Mouse (Mus musculus) mature B cell (primary cell): Measurements from ENCODE around the gene Tmem104.

Source experiments
- in situ Hi-C: fragments of 300-500 bp; cut with MboI; formaldehyde crosslinking; loops from 2 replicates; pipeline ENCODE4 v1.14.3; 2019

Gene Tmem104

DNA sequence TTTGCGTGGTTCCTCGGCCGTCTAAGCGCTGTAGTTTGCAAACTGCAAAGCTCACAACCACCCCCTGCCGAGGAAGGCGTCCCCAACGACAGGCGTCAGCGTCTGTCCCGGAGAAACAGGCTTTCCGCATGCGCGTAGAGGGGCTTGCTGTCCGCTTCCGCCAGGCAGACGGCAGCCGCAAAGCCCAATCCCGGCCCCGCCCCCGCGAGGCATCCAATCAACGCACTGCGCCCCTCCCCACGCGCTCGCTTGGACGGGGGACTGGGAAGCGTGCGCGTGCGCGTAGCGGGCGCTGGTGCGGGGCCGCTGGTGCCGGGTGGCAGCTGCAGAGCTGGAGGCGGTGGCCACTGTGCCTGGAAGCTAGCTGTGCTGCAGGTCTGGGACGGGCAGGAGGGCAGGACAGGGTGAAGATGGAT is at the start of gene Tmem104:
Gene Tmem104, plus strand, starts transcription at position 264 of the 416 bp plus-strand sequence.
- in situ Hi-C loops = no loop called here

DNA sequence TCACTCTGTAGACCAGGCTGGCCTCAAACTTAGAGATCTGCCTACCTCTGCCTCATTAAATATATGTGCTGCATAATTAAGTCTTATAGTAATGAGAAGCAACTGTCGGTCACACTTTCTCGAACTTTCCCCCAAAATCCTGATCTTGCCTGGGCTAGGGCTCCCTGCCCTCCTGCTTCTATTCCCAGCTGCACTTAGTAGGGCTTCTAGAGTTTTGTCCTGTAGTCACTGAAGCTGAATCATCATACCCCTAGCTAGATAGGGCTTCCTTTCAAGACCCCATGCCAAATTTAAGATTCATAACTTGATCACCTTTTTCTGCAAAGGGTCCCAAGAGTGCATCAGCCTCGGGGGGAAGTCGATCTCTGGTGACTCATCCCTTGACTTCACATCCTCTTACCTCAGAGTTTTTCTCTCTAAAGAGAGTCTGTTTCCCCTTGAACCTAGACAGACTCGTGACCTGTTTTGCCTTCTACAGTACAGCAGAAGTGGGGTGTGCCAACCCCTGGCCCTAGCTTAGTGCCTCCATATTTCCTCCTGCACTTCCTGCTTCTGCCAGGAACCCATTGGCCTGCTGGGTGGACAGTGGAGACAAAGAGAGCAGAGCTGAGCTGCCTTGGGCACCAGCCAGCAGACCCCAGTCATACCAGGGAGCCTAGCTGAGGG is 48.6 kb upstream of the Tmem104 start:
- in situ Hi-C loops = no loop called here

- in situ Hi-C loops = no loop called here
Observed at GRCm38 (mm10) chr11:115141970-115142369, 45.3 kb upstream of the Tmem104 start.

DNA sequence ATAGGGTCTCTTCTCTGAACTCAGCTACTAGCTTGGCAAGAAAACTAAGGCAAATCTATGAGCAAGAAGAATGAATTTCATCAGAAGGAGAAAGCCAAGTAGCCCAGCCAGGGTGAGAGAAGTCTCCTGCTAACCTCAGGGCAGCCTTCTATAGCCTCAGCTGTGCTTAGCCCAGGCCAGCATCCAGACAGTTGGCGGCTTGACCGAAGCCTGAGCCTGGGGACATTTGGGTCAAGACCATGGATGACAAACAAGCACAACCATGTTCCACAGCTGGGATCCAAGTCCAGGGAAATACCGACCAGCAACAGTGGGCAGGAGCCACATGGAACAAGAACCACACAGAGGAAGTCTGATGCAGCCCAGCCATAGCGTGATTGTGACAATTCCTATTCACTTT is 39.5 kb upstream of the Tmem104 start:
- in situ Hi-C loops = no loop called here

DNA sequence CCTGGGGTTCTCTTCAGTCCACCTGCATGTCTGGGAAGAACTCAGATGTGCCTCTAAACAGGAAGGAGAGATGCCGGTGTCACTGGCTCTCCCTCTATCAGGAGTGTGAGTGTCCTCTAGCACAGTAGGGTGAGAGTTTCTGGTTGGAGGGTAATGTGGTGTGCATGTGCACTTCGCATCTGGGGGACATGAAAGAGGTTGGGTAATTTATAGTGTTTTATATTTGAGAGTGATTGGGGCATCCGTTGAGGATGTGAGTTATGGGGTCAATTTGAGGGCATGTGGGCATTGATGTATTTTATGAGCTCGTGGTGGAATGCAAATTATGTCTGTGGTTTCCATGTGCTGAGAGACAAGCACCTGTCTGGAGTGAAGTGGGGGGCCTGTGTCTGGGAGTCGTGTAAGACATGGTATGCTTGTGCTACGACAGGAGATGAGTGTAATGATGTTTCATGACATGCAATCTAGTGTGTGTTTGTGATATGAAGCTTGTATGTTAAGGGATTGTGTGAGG is 36.5 kb upstream of the Tmem104 start:
- in situ Hi-C loops = no loop called here

DNA sequence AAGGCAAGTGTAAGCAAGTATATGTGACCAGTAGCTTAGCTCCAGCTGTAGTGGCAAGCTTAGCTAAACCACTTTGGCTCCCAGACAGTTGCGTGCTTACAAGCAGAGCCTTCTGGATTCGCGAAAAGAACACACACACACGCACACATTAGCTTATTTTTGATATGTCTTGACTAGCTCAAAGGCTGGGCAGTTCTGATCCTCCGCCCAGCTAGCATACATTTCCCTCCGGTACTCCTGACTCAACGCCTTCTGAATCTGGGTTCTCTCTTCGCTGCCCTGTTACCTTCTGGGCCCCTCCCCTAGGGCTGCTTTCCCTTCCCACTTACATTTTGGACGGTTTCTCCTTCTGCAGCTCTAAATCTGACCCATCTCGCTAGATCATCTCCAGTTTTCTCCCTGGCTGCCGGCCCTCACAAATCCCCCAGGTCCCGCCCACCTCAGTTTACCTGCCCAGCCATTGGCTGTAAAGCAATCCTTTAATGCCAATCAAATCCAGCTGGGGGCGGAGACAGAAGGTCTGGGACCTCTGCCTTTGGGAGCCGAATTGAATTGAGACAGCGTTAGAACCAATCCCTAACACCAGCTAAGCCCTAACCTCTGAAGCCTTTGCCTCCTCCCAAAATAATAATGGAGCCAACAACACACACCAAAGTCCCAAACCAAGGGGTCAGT is 35.4 kb upstream of the Tmem104 start:
- in situ Hi-C loops = no loop called here

- in situ Hi-C loops = no loop called here
Observed at GRCm38 (mm10) chr11:115153088-115153487, 34.2 kb upstream of the Tmem104 start.

- in situ Hi-C loops = no loop called here
Observed at GRCm38 (mm10) chr11:115153699-115154292, 33.5 kb upstream of the Tmem104 start.

GRCm38 (mm10) chr11:115155053-115155634 is 32.1 kb upstream of the Tmem104 start:
- in situ Hi-C loops = loop anchor here (5.0 kb wide), 1 partner anchor 73 kb away; no protein-coding TSS in a partner anchor

DNA sequence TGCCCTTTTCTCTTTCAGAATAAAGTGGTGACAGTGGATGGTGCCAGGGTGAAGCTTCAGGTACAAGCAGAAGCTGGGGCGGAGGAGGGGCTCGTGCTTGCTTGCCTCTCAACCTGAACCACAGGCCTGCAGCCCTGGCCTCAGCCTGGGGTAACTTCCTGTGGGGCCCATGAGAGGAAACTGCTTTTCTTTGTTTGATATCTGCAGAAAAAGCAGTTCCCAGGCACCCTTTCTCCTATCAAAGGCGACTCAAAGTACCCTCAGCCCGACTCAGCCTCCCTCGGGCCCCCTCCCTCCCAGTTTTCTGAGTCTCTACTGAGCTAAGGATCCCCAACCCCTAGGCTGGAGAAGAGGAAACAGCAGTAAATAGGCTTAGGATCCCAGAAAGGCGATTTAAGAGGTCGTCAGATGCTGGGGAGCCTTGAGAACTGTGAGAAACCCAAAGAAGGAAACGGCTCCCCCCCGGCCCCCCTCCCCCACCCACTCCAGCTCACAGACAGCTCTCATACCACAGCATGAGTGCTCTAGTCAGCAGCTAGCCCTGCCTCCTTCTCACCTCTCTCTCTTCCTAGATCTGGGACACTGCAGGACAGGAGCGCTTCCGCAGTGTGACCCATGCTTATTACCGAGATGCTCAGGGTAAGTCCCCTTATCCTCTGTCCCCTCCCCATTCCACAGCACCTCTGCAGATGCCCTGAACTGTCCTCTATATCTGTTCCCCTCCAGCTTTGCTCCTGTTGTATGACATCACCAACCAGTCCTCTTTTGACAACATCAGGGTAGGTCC is 29.2 kb upstream of the Tmem104 start:
- in situ Hi-C loops = loop anchor here (5.0 kb wide), 1 partner anchor 76 kb away; no protein-coding TSS in a partner anchor

- in situ Hi-C loops = no loop called here
Observed at GRCm38 (mm10) chr11:115160016-115160797, 27.1 kb upstream of the Tmem104 start.

DNA sequence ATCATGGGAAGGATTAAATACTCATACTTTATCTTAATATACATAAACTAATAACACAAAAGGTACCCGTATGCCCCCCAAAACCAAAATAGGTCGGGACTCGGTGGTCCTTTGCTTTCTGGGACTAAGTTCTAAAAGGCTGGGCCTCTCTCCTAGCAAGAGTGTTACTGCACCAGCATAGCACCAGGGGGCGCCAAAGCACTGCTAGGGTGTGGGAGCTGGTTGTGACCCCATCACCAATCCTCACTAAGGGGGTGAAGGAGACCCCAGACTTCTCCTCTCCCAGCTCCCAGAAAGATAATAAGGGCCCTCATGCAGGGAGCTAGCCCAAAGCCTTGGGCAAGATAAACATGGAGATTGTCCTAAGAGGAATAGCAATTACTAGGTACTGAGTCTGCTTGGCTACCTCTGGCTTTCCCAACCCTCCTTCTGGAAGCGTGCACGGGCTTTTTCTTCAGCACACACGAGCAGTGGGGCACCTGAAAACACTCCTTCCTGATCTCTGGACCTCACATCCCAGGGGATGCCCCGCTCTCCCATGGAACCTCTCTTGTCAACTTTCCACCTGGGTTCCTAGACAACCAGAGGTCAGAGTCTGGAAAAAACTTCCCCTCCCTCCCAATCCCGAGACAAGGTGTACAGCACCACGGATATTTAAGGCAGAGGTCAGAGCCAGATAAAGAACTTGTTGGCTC is 26.3 kb upstream of the Tmem104 start:
- in situ Hi-C loops = no loop called here

DNA sequence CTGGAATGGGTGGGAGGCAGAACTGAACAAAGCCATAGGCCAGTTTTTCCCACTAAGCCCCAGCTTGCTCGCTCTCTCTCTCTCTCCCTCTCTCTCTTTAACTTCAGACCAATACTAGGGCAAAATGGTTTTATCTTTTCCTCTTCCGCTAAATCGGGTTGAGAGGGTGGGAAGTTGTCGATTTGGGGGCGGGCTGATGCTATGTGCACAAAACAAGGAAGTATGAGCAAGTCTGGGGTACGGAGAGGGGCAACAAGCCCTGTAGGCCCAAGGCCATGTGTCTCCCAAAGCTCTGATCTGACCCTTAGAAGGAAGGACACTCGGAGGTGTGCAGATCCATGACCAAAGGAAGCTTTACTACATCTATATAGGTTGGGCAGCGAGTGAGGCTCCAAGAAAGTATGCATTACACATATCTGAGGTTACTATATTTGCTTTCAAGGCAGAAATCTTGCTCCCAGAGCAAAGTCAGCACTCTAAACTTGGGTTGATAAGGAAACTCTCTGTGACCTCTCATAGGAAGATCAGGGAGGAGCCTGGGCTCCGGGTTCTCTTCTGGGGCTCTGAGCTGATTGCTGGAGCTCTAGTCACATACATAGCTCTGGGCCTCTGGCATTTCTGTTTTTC is 25.6 kb upstream of the Tmem104 start:
- in situ Hi-C loops = no loop called here

DNA sequence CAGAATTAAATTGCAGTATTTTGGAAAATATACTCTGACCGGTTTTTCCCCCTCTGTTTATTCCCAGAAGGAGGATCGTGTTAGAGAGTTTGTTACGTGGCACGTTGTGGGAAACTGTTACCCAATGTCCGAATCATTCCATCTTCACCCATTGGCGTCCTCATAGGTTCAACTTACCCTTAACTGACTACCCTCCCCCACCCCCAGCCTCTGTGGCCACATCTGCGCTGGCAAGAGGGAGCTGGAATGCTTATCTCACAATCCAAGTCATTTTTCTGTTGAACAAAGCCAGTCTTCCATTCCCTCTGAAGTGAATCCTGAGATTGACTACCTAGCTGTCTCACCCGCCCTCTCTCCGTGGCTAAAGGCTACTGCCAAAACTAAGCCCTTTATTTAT is 25.1 kb upstream of the Tmem104 start:
- in situ Hi-C loops = no loop called here

DNA sequence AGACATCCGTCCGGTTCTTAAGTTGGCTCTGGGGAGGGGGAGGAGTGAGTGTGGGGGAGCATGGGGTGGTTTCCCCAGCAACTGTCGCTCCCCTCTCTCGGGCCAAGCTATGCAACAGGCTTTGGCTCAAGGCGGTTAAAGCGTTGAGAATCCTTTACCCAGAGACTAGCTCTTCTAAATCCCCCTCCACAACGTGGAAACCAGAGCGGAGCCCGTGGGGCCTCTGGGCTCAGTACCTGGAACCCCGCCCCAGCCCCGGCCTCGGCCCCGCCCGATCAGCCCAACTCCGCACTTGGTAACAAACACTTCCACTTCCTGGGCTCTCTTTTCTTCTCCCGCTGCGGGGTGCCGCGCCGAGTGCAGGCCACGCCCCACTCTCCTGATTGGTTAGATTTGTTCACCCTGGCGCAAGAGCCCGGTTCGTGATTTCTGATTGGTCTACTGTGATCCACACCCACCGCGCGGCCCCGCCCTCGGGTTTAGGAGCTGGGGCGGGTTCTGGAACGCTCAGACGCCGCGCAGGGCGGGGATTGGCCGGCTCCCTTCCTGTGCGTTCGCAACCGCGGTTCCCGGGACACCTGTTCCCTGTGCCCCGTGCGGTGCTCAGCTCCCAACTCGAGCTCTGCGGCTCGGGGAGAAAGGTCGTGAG is 24.3 kb upstream of the Tmem104 start, which contains the start of gene Slc9a3r1:
Gene Slc9a3r1, plus strand, starts transcription at position 510 of the 649 bp plus-strand sequence.
- in situ Hi-C loops = no loop called here

DNA sequence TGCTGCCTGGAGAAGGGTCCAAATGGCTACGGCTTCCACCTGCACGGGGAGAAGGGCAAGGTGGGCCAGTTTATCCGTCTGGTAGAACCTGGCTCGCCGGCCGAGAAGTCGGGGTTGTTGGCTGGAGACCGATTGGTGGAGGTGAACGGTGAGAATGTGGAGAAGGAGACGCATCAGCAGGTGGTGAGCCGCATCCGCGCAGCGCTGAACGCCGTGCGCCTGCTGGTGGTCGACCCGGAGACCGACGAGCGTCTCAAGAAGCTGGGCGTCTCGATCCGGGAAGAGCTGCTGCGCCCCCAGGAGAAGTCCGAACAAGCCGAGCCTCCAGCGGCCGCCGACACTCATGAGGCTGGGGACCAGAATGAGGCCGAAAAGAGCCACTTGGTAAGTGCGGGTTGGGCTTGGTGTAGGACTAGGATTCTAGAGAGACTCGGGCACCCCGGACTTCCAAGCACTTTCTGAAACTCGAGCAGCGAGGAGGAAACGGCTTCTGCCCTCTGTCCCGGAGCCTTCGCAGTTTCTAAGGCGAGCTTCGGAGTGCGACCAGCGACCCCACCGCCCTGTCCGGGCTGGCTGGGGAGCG is 23.6 kb upstream of the Tmem104 start:
- in situ Hi-C loops = no loop called here

DNA sequence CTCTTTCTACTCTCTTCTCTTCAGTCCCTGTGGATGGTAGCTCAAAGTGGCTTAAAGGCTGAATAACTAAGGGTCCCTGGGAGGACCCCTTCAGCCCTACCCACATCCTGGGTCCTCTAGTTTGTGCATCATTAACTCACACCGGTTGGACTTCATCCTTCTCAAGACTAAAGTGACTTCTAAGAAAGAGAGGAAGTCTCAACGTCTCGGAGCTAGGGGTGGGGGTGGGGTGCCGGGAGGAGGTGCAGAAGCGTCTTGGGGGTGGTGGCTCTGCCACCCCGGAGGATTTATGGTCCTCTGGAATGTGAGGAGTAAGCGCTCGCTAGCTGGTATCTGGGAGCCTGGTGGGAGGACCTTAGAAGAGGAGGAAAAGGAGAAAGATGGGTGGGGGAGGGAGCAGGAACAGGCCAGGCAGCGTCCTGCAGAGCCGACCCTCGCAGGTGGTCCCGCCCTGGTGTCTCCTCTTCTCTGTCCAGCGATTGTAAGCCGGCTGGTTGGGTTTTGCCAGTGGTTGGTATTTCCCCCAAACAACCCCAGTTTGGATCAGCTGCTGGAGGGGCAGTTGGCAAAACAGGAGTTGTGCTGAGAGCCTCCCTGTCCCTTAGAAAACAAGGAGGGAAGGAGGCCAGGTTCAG is 22.8 kb upstream of the Tmem104 start:
- in situ Hi-C loops = no loop called here

GRCm38 (mm10) chr11:115164976-115165374 is 22.3 kb upstream of the Tmem104 start:
- in situ Hi-C loops = no loop called here
